Mouse (Mus musculus) forebrain, embryonic 16.5 days (tissue): Measurements from ENCODE around the gene Hyou1. TPM values are rescaled to one million over a fixed set of nuclear protein-coding genes. Genes with fewer than 3 reads are reported as not detected.
"Not testable (repeated sequence)": the region's sequence is repeated elsewhere in the genome, so short reads cannot be mapped to it uniquely, and the experiment has no call there.

ENCODE experiments used
- ATAC-seq: fragments of 200-750 bp; cut with Nextera tagmentation; 2 replicates; pipeline ENCODE4 v1.8.0; 2017; ENCODE audit warnings: mild to moderate bottlenecking, moderate library complexity
- H3K27ac ChIP-seq: fragments of 300-500 bp; sonication (generic); 2 replicates; pipeline ENCODE4 v1.5.1; 2014; ENCODE audit warnings: low read length, control low read depth
- H3K27me3 ChIP-seq: fragments of 300-500 bp; sonication (generic); replicated peaks from 2 replicates; pipeline ENCODE4 v1.6.1; 2014; ENCODE audit warnings: low read length; ENCODE audit not compliant: control insufficient read depth, insufficient read depth
- H3K36me3 ChIP-seq: fragments of 300-500 bp; sonication (generic); 2 replicates; pipeline ENCODE4 v1.6.1; 2014; ENCODE audit not compliant: control insufficient read depth, insufficient read depth
- H3K4me1 ChIP-seq: fragments of 300-500 bp; sonication (generic); replicated peaks from 2 replicates; pipeline ENCODE4 v1.6.1; 2014; ENCODE audit warnings: low read length; ENCODE audit not compliant: control insufficient read depth, insufficient read depth
- H3K4me2 ChIP-seq: fragments of 300-500 bp; sonication (generic); 2 replicates; pipeline ENCODE4 v1.6.1; 2014; ENCODE audit warnings: mild to moderate bottlenecking, low read length, control low read depth
- H3K4me3 ChIP-seq: fragments of 300-500 bp; sonication (generic); replicated peaks from 2 replicates; pipeline ENCODE4 v1.5.1; 2014; ENCODE audit warnings: mild to moderate bottlenecking, low read length, control low read depth
- H3K9ac ChIP-seq: fragments of 300-500 bp; sonication (generic); replicated peaks from 2 replicates; pipeline ENCODE4 v1.6.1; 2014; ENCODE audit warnings: low read depth, low read length, control low read depth
- H3K9me3 ChIP-seq: fragments of 300-500 bp; sonication (generic); 2 replicates; pipeline ENCODE4 v1.6.1; 2016; ENCODE audit warnings: low read length; ENCODE audit not compliant: control insufficient read depth
- WGBS: fragments of 180-500 bp; shearing (Covaris S2); extraction: QIAGEN DNeasy Blood & Tissue Kit; methylation state at CpG from one replicate; pipeline ENCODE4 v1.1.7; 2014; 5-methylcytosine and 5-hydroxymethylcytosine counted together
- polyA plus RNA-seq: library from polyadenylated mRNA; unstranded; fragments of >200 nt; fragmentation: Nextera tagmentation; extraction: Ambion mirVana; gene quantifications from 2 replicates; pipeline ENCODE4 v1.2.1, GENCODE M21; 2015

The Hyou1 gene
- polyA plus RNA-seq: 26.3 and 27.2 TPM in 2 replicates

DNA sequence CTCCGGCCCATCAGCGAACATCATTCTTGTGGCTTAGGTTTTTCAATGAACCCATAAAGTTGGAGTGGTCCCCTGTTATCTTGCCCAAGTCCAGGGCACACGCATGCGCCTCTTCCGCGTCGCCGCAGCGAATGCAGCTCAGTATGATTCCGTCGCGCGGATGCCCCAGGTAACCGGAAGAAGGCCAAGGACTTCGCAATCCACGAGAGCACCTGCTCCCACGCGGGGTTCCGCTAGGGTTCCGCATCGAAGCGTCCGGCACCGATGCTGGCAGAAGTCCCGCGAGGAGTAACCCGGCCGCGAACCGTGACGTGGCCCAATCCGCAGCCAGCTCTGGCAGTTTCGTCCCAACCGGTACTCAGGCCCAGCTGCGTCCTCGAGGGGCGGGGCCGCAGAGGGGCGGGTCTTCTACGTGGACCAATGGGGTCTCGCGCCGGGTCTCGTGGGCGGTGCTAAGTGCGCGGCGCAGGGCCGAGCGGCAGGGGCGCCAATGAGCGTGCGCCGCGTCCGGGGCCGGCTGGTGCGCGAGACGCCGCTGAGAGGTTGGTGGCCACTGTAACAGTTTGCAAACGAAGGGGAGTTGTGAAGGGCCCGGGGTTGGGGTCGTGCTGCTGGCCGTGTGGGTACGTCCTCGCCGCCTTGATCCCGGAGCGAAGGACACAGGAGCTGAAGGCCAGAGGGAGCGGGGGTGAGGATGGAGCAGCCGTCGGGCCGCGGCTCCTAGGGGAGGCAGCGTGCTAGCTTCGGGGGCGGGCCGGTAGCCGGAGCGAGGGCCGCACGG lies at the start of gene Hyou1:
Gene Hyou1 (plus strand): TSS at position 437 of the 781 bp plus-strand sequence.
- peak; percentile 99 for ATAC-seq
- H3K36me3 ChIP-seq: peaks cover 13% of the 10 kb centered on the region
- no peaks in the 10 kb centered on the region for H3K27me3 ChIP-seq
- peak within 1 kb of the TSS; percentile 98 for H3K4me2 ChIP-seq
- no peaks in the 10 kb centered on the region for H3K9me3 ChIP-seq
- H3K4me1 ChIP-seq: peaks cover 13% of the 10 kb centered on the region
- H3K9ac ChIP-seq: peak within 1 kb of the TSS; percentile 97
- H3K4me3 ChIP-seq: peak within 1 kb of the TSS; percentile 93
- peak within 1 kb of the TSS; percentile 91 for H3K27ac ChIP-seq
- WGBS: under 1% methylated on average over 82 of the region's 83 CpGs

- H3K4me1 ChIP-seq: peaks cover 16% of the 10 kb centered on the region
- H3K27ac ChIP-seq: no peak overlapping the region
- no peaks in the 10 kb centered on the region for H3K27me3 ChIP-seq
- H3K9ac ChIP-seq: no peak overlapping the region
- no peaks in the 10 kb centered on the region for H3K9me3 ChIP-seq
- H3K36me3 ChIP-seq: peaks cover 25% of the 10 kb centered on the region
- no peak overlapping the region for H3K4me2 ChIP-seq
- H3K4me3 ChIP-seq: no peak overlapping the region
- WGBS: 93% methylated on average over 6 of the region's 6 CpGs
- no peak for ATAC-seq
Measured at GRCm38 (mm10) chr9:44330736-44331135, 48.6 kb upstream of the Hyou1 start.

DNA sequence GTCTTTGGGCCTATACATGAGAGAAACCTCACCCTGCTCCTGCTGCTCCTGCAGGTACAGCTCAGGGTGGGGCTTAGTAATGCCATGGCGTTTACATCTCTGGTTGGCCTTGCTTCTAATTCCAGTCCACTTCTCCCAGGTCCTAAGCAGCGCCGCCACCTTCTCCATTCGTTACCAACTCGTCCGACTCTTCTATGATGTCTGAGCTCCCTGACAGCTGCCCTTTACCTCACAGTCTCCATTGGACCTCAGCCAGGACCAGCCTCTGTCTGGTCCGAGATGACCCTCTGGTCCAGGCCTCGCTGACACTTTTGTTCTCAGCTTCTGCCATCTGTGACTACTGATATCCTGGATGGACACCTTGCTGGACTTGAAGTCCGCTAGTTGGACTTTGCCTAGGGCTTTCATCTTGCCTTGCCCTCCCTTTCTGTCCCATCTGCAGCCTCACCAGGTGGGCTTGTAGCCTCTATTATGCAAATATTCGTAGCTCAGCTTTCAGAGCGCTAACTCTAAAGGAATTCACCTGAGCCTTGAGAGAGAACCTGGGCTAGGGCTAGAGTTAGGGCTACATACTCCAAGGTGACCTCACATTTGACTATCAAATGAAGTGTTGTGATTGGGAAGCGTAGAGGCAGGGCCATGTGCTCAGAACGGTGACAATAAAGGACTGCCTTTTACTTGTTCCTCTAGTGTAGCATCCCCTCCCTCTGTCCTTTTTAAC lies 46.2 kb upstream of the Hyou1 start:
- Histone ChIP-seq H3K36me3 (peaks cover 25% of the 10 kb centered on the region), H3K9me3 (no peaks in the 10 kb centered on the region), H3K4me3 (no peak overlapping the region), H3K4me2 (no peak overlapping the region), H3K27ac (no peak overlapping the region), H3K9ac (no peak overlapping the region), H3K27me3 (no peaks in the 10 kb centered on the region), H3K4me1 (peaks cover 22% of the 10 kb centered on the region)
- no peak for ATAC-seq
- 94% methylated on average over 13 of the region's 13 CpGs for WGBS

- H3K36me3 ChIP-seq: peaks cover 25% of the 10 kb centered on the region
- H3K4me3 ChIP-seq: peak within 1 kb of the TSS; percentile 94
- peak within 1 kb of the TSS; percentile 93 for H3K4me2 ChIP-seq
- ATAC-seq: peak; percentile 97
- no peaks in the 10 kb centered on the region for H3K27me3 ChIP-seq
- 0% methylated on average over 91 of the region's 91 CpGs for WGBS
- H3K27ac ChIP-seq: peak within 1 kb of the TSS; percentile 92
- no peaks in the 10 kb centered on the region for H3K9me3 ChIP-seq
- peak within 1 kb of the TSS; percentile 96 for H3K9ac ChIP-seq
- peaks cover 22% of the 10 kb centered on the region for H3K4me1 ChIP-seq
Measured at GRCm38 (mm10) chr9:44334396-44335330, 44.6 kb upstream of the Hyou1 start, which contains the start of gene H2afx. Gene H2afx, plus strand, starts transcription at chr9:44334694.

DNA sequence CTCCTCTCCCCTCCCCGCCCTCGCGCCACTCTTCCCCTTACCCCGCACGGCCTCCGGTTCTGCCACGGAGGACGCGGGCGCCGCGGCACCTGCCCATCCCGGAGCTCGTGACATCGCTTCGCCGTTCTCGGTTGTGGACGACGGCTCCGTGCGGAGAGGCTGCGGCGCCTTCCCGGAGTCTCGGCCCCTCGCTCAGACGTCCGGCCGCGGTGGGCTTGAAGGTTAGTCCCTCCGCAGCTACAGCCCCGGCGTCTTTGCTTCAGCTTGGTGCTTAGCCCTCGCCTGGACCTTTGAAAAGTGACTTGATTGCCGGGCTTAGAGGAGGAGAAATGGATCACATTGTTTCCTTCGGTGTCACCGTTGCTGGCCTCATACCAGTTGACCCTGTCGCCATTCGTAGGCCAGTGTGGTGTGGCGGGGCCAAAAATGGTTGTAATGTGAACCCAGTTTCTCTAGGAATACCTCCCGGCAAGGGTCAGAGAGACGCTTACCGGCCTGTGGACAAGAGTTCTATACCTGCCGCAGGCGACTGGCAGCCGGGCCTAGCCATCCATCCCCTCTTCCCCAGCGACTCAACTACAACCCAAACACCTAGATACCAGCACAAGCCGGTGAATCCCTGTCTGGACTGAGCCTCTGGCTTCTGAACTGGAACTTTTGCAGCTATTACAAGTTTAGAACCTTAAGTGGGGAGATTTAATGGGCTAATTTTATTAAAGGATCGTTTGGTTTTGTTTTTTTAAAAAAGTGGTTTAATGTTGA lies 43.8 kb upstream of the Hyou1 start:
- peaks cover 23% of the 10 kb centered on the region for H3K36me3 ChIP-seq
- peak overlapping the region; percentile 93 for H3K4me2 ChIP-seq
- peak overlapping the region; percentile 92 for H3K27ac ChIP-seq
- H3K4me1 ChIP-seq: peaks cover 22% of the 10 kb centered on the region
- H3K9me3 ChIP-seq: no peaks in the 10 kb centered on the region
- 0% methylated on average over 50 of the region's 50 CpGs for WGBS
- H3K4me3 ChIP-seq: peak overlapping the region; percentile 94
- H3K9ac ChIP-seq: peak overlapping the region; percentile 96
- ATAC-seq: no peak
- H3K27me3 ChIP-seq: no peaks in the 10 kb centered on the region

DNA sequence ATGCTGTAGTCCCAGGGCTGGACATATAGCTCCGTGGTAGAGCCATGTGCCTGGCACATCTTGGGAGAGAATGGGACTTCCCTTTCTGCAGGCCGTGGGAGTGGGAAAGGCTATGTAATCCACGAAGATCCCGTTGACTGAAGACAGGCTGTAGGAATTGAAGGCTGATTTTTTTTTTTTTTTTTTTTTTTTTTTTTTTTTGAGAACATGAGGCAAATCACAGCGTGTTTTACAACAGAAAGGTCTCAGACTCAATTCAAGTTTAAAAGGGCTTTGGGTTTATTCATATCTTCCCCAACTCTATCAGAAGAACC lies 43.2 kb upstream of the Hyou1 start:
- ATAC-seq: no peak
- WGBS: 0% methylated on average over 5 of the region's 5 CpGs
- Histone ChIP-seq H3K4me2 (peak overlapping the region; percentile 93), H3K27me3 (no peaks in the 10 kb centered on the region), H3K9me3 (no peaks in the 10 kb centered on the region), H3K4me1 (peaks cover 22% of the 10 kb centered on the region), H3K27ac (no peak overlapping the region), H3K9ac (peak overlapping the region; percentile 96), H3K36me3 (peaks cover 23% of the 10 kb centered on the region), H3K4me3 (peak overlapping the region; percentile 94)

GRCm38 (mm10) chr9:44336513-44336912 lies 42.8 kb upstream of the Hyou1 start:
- not testable (repeated sequence) for H3K9me3 ChIP-seq, H3K27me3 ChIP-seq, H3K27ac ChIP-seq, ATAC-seq
- peak overlapping the region; percentile 42; the same call in 1 of the 2 replicates for H3K9ac ChIP-seq
- WGBS: 27% methylated on average over 4 of the region's 4 CpGs
- H3K36me3 ChIP-seq: peaks cover 22% of the 10 kb centered on the region
- peak overlapping the region; percentile 93 for H3K4me2 ChIP-seq
- peaks cover 22% of the 10 kb centered on the region for H3K4me1 ChIP-seq
- peak overlapping the region; percentile 94 for H3K4me3 ChIP-seq

GRCm38 (mm10) chr9:44336964-44337363 lies 42.3 kb upstream of the Hyou1 start:
- Histone ChIP-seq H3K27ac (no peak overlapping the region), H3K9ac (0 out of 2 replicates have a peak overlapping the region, but pooled peaks have one; percentile 42), H3K4me1 (peaks cover 22% of the 10 kb centered on the region), H3K9me3 (no peaks in the 10 kb centered on the region), H3K4me3 (peak overlapping the region; percentile 94), H3K4me2 (peak overlapping the region; percentile 93), H3K27me3 (no peaks in the 10 kb centered on the region), H3K36me3 (peaks cover 17% of the 10 kb centered on the region)
- no peak for ATAC-seq
- WGBS: 64% methylated on average over 3 of the region's 3 CpGs
